12 mouse cellular contexts compared by ENCODE assay signal in genomic region chrX:103321146-103321545, GRCm38 (mm10). TPM values are rescaled to one million over a fixed set of nuclear protein-coding genes. Genes with fewer than 3 reads are reported as not detected.
DNase-seq lines count a peak whose midpoint lies in the region; ATAC-seq lines count a peak whose summit lies in the region.
"Had no signal": no experiment of that assay in that cellular context is flagged by ENCODE, and none has a peak within 500 bp of the region (broad histone marks: within the 10 kb centered on the region; RNA-seq: fewer than 3 reads in every experiment).

Gene Cdx4 (plus strand): TSS chrX:103321398.

- 17% methylated on average over 13 of the region's 13 CpGs for WGBS in heart, embryonic 15.5 days
- 18% methylated on average over 13 of the region's 13 CpGs for WGBS in hindbrain, embryonic 10.5 days
- 28% methylated on average over 13 of the region's 13 CpGs for WGBS in midbrain, embryonic 12.5 days

- no peaks in the 10 kb centered on the region for H3K36me3 ChIP-seq in heart, embryonic 15.5 days
- no peaks in the 10 kb centered on the region for H3K36me3 ChIP-seq in hindbrain, embryonic 10.5 days
- no peaks in the 10 kb centered on the region for H3K36me3 ChIP-seq in midbrain, embryonic 12.5 days

- DNase-seq in heart, postnatal 14 days = no peak
- peak; percentile 57 for DNase-seq in R1 (ENCODE audit: low read depth, low spot score)
- DNase-seq in hindbrain, embryonic 10.5 days (ENCODE audit: low spot score) = peak; percentile 2
- DNase-seq in adrenal gland, adult 8-10 months = no peak
- no peak for DNase-seq in frontal cortex, postnatal 10 days (ENCODE audit: low spot score in 2 of 2)
- no peak for DNase-seq in layer of hippocampus, postnatal 25 days (ENCODE audit: extremely low spot score in 1 of 2, low spot score in 1 of 2)
- DNase-seq: adrenal gland, postnatal 36 days; gastrocnemius, postnatal 25 days; layer of hippocampus, postnatal 36 days had no signal

- H3K4me3 ChIP-seq in heart, embryonic 15.5 days = peak within 1 kb of the TSS; percentile 13; the same call in 1 of the 2 replicates
- peak within 1 kb of the TSS; percentile 28 for H3K4me3 ChIP-seq in hindbrain, embryonic 10.5 days
- H3K4me3 ChIP-seq in midbrain, embryonic 12.5 days = no peak within 1 kb of the TSS

- intact Hi-C loops in heart, postnatal 14 days (cut with DNase I) = no loop called here

- H3K4me1 ChIP-seq in heart, embryonic 15.5 days (replicated peaks) = no peaks in the 10 kb centered on the region
- H3K4me1 ChIP-seq in hindbrain, embryonic 10.5 days (replicated peaks) = no peaks in the 10 kb centered on the region; the same call in 1 of the 2 replicates
- H3K4me1 ChIP-seq in midbrain, embryonic 12.5 days = 0 out of 2 replicates have a peak, but pooled peaks cover 3% of the 10 kb centered on the region

- H3K4me2 ChIP-seq in heart, embryonic 15.5 days = peak within 1 kb of the TSS; percentile 42
- H3K4me2 ChIP-seq in midbrain, embryonic 12.5 days (replicated peaks) = peak within 1 kb of the TSS; percentile 32

- no peaks in the 10 kb centered on the region for H3K9me3 ChIP-seq in heart, embryonic 15.5 days (replicated peaks)
- no peaks in the 10 kb centered on the region for H3K9me3 ChIP-seq in hindbrain, embryonic 10.5 days
- H3K9me3 ChIP-seq in midbrain, embryonic 12.5 days = no peaks in the 10 kb centered on the region

- no peak for ATAC-seq in heart, embryonic 15.5 days (replicated peaks; ENCODE audit: insufficient number of reproducible peaks, insufficient read depth, low FRiP score, low read depth)
- ATAC-seq in midbrain, embryonic 12.5 days (ENCODE audit: low FRiP score, low read depth) = no peak

- peaks cover 80% of the 10 kb centered on the region for H3K27me3 ChIP-seq in heart, embryonic 15.5 days
- H3K27me3 ChIP-seq in hindbrain, embryonic 10.5 days (ENCODE audit: insufficient read depth, poor library complexity, severe bottlenecking) = peaks cover 96% of the 10 kb centered on the region
- H3K27me3 ChIP-seq in midbrain, embryonic 12.5 days = peaks cover 80% of the 10 kb centered on the region

- no peak within 1 kb of the TSS for H3K27ac ChIP-seq in heart, embryonic 15.5 days
- H3K27ac ChIP-seq in hindbrain, embryonic 10.5 days = no peak within 1 kb of the TSS
- H3K27ac ChIP-seq in midbrain, embryonic 12.5 days (replicated peaks) = no peak within 1 kb of the TSS

- H3K9ac ChIP-seq in heart, embryonic 15.5 days = no peak within 1 kb of the TSS
- no peak within 1 kb of the TSS for H3K9ac ChIP-seq in midbrain, embryonic 12.5 days (replicated peaks)

RNA-seq across cellular contexts. Expression of gene Cdx4, which starts in this region (rescaled TPM):
- not detected in 2 replicates for polyA plus RNA-seq in heart, embryonic 15.5 days (2015; fragmentation: Nextera tagmentation; extraction: Ambion mirVana)
- total RNA-seq in heart, postnatal 14 days (2021) = not detected
- polyA plus RNA-seq in hindbrain, embryonic 10.5 days (2016; fragmentation: Nextera tagmentation; extraction: Ambion mirVana) = not detected in 2 replicates
- polyA plus RNA-seq in midbrain, embryonic 12.5 days (2016; fragmentation: Nextera tagmentation; extraction: Ambion mirVana) = not detected in 2 replicates
- total RNA-seq in adrenal gland, adult 8-10 months (2022) = not detected
- total RNA-seq in layer of hippocampus, postnatal 25 days (2021) = not detected
- total RNA-seq: adrenal gland, postnatal 36 days; gastrocnemius, postnatal 25 days; layer of hippocampus, postnatal 36 days; megakaryocyte progenitor cell, adult 5-6 weeks had no signal

Comparison
In these comparisons a context has a peak if more than half of its experiments do, and no peak if none do; other contexts are left out.
1. Peak in DNase-seq and H3K4me3 ChIP-seq in hindbrain, embryonic 10.5 days; RNA of the gene not detected or under 1 TPM.